ENCODE assay signal across 8 mouse cellular contexts in genomic region chr2:26561351-26562016, GRCm38 (mm10). TPM values are rescaled to one million over a fixed set of nuclear protein-coding genes. Genes with fewer than 3 reads are reported as not detected.
DNase-seq lines count a peak whose midpoint lies in the region; ATAC-seq lines count a peak whose summit lies in the region.

No protein-coding gene starts in this region.

- 43% methylated on average over 6 of the region's 6 CpGs for WGBS in stomach, embryonic 16.5 days

- H3K4me1 ChIP-seq in stomach, embryonic 16.5 days (ENCODE audit: control insufficient read depth, insufficient read depth, low read length), result peaks cover 7% of the 10 kb centered on the region; the same call in 1 of the 2 replicates

- H3K27me3 ChIP-seq in stomach, embryonic 16.5 days (ENCODE audit: control insufficient read depth, insufficient read depth, low read length), result no peaks in the 10 kb centered on the region

- H3K9ac ChIP-seq in stomach, embryonic 16.5 days (ENCODE audit: low read length), result no peak overlapping the region

- H3K4me3 ChIP-seq in stomach, embryonic 16.5 days (replicated peaks; ENCODE audit: low read length), result no peak overlapping the region

- peak; percentile 42 for DNase-seq in layer of hippocampus, adult 11-12 months (ENCODE audit: low spot score)
- DNase-seq in layer of hippocampus, postnatal 36 days, result no peak
- peak; percentile 74 for DNase-seq in ZHBTc4 (ENCODE audit: low read depth, low spot score)
- peak; percentile 80 for DNase-seq in forelimb bud, embryonic 11.5 days (ENCODE audit: low read depth, low spot score)
- DNase-seq in kidney, adult 11 months, result peak; percentile 60
- DNase-seq in lung, postnatal 14 days, result peak; percentile 57
- no peak for DNase-seq in frontal cortex, postnatal 10 days (ENCODE audit: low spot score in 2 of 2)

- no peaks in the 10 kb centered on the region for H3K36me3 ChIP-seq in stomach, embryonic 16.5 days (ENCODE audit: control insufficient read depth, insufficient read depth, low read length)

- H3K4me2 ChIP-seq in stomach, embryonic 16.5 days (ENCODE audit: low read depth, low read length), result no peak overlapping the region

- H3K9me3 ChIP-seq in stomach, embryonic 16.5 days (replicated peaks; ENCODE audit: control insufficient read depth, low read length), result no peaks in the 10 kb centered on the region

- peak; percentile 48; the same call in 1 of the 2 replicates for ATAC-seq in stomach, embryonic 16.5 days (ENCODE audit: insufficient read depth, low FRiP score)

- no peak overlapping the region for H3K27ac ChIP-seq in stomach, embryonic 16.5 days (ENCODE audit: low read length)

RNA-seq across cellular contexts. Expression of gene Egfl7, which starts 18.3 kb away (rescaled TPM):
- total RNA-seq in layer of hippocampus, postnatal 36 days (2021), result 10 to 100 TPM; 55.1 to 56.1 TPM
- 116 and 120 TPM in 2 replicates for polyA plus RNA-seq in stomach, embryonic 16.5 days (2015; fragmentation: Nextera tagmentation; extraction: Ambion mirVana)

RNA-seq across cellular contexts. Expression of gene Gm20532, which starts 25.0 kb away (rescaled TPM):
- not detected for total RNA-seq in layer of hippocampus, postnatal 36 days (2021)
- polyA plus RNA-seq in stomach, embryonic 16.5 days (2015; fragmentation: Nextera tagmentation; extraction: Ambion mirVana), result not detected in 2 replicates

RNA-seq across cellular contexts. Expression of gene Agpat2, which starts 42.7 kb away (rescaled TPM):
- 1 to 10 TPM; 1.3 to 2.3 TPM for total RNA-seq in layer of hippocampus, postnatal 36 days (2021)
- 66.8 and 72.1 TPM in 2 replicates for polyA plus RNA-seq in stomach, embryonic 16.5 days (2015; fragmentation: Nextera tagmentation; extraction: Ambion mirVana)

RNA-seq across cellular contexts. Expression of gene Notch1, which starts 45.0 kb away (rescaled TPM):
- total RNA-seq in layer of hippocampus, postnatal 36 days (2021), result 10 to 100 TPM; 30.4 to 31.4 TPM
- polyA plus RNA-seq in stomach, embryonic 16.5 days (2015; fragmentation: Nextera tagmentation; extraction: Ambion mirVana), result 14.1 and 15.4 TPM in 2 replicates

Comparison
In these comparisons a context has a peak if more than half of its experiments do, and no peak if none do; other contexts are left out.
1. DNase-seq: peak in layer of hippocampus, adult 11-12 months (single experiment), ZHBTc4 (single experiment), forelimb bud, embryonic 11.5 days (single experiment), kidney, adult 11 months (single experiment) and lung, postnatal 14 days (single experiment); none in layer of hippocampus, postnatal 36 days (0 of 2) and frontal cortex, postnatal 10 days (0 of 2).